Mouse (Mus musculus) lung, postnatal 14 days (tissue): ENCODE data around the gene Palld.

Experiments
- DNase-seq: peaks from one replicate; pipeline ENCODE4 v3.0.0; 2021

Palld gene

DNA sequence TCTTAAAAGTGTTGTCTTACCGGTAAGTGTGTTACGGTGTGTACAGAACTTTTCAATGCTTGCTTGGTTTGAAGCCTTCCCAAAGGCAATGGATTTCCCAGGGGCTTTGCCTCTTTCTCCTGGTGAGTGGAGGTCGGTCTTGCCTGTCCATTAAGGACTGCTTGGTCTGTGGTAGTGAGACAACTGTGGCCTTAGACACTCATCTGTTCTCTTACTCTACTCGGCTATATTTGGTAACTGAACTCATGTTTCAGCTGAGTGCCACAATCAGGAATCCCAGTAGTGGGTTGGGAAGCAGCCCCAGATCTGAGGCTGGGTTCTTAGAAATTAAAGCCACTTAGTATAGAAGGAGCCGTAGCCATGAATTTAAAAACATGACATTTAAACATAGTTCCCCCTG lies at the start of gene Palld:
Palld (minus strand) TSS at position 170 of the 400 bp plus-strand sequence.
- DNase-seq, result no peak

DNA sequence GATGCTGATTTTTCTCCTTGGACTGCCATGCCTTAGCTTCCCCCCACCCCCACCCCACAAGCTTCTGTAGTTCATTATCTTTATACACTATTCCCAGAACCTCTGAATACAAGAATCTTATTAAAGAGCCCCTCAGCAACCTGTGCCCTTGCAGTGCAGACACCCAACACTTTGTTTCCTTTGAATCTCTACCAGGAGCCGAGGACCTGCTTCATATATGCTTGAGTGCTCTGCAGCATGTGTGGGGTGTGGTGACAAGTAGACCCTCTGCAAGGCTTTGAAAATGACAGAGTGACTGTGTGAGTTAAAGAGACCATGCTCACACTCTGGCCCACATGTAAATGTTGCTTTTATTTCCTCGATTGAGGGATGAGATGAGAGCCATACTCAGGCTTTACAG lies 35.1 kb upstream of the Palld start:
- DNase-seq, result no peak

DNA sequence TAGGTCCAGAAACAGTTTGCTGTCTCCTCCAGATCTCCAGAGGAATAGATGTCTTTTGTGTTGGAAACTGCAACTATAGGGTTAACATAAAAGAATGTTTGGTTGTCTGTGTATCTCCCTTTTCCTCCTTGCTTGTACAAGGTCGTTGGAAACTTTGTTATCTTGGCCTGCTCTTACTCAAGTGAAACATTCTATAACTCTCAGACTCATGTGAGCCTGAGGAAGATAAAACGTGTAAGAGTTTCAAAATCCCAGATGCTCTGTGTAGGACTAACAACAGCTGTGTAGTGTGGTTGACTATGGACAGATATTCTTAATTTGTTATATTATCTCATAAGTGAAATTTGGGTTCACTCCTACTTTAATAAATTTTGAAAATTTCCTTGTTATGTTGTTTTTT lies 30.8 kb upstream of the Palld start:
- no peak for DNase-seq

DNA sequence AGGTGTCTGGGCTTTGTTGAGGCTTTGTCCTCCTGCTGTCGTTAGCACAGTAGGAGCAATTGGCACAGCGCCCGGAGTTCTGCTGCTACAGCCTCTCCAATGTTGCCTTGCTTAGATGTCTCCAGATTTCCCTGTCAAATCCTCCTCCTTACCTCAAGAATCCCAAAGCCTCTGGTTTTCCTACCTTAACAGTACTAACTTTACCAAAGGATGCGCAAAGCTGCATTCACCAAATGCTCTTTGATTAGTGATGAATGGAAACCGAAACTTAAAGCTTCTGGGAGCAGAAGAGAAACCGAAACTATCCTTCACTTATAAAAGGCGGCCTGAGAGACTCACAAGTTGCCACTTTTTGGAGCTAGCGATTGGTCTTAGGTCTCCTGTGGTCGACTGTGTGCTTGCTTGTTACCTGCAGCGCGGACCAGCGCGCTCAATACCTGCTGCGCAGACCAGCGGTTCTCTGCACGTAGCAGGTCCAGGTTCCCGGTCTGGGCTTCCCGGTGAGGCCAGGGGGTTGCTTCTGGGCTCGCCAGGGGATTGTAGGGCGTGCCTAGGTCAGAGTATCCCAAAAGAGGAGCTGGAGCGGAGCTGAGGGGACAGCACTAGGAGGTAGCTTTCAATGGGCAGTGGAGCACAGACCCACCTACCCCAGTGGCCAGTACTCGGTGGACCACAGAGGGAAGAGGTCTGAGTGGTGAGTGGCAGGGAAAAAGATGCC lies 25.4 kb upstream of the Palld start, which contains the start of gene Ddx60:
Ddx60 (plus strand) TSS at position 311 of the 718 bp plus-strand sequence.
- DNase-seq, result peak; percentile 74

DNA sequence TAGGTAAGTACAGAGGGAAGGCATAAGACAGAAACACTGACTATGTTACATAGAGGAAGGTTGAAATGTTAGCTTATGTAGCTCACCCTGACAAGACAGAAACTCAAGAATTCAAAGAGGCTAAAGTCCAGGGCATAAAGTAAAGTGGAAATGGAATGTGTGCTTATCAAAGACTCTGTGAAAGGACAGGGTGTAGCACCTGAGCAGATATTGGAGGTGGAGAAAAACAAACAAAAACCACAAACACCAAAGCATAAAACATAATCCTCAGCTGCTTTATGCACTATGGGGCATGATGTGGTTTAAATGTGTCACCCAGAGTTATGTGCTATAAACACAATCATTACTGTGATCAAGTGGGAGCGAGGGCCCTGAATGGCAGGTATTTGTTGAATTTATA lies 22.0 kb upstream of the Palld start:
- no peak for DNase-seq

DNA sequence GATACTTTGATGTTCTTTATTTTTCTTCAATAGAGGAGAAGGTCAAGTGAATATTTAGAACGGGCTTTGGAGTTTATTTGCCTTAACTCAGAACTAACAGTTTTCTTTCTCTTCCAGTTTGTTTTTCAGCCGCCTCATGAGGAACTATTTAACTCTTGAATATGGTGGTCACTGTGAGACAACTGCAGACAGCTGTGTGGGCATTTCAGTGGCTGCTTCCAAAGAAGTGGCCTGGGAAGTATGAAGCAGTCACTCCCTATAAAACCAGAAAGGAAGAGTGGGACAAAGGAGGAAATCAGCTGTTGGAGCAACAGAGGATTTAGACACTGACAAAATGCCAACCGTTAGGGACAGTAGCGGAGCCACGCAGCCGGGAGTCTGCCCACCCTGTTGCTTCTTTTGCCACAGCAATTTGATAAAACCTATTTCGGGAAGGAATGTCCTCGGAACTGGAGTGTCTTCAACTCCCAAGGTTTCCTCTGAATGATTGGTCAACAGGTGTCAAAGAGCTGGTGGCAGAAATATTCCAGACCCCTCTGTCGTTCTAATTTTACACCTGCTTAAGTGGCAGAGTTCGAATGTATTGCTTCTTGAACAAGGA lies 19.1 kb upstream of the Palld start:
- DNase-seq, result no peak

DNA sequence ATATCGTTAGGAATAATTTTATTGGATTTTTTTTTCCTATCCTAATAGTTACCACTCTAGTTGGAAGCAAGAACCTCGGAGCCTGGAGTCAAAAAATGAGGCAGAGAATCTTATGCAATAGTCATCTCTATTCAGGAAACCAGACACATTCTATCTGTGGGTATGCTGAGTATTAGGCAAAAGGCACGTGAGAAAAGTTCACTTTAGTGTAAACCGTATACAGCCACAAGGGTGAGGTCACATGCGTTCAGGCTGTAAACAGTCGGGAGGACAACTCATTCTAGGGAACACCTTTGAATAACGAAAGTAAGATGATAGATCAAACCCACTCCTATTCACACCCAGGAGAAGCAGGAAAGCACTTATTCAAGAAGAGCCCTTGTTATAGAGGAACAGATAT lies 17.9 kb upstream of the Palld start:
- no peak for DNase-seq

DNA sequence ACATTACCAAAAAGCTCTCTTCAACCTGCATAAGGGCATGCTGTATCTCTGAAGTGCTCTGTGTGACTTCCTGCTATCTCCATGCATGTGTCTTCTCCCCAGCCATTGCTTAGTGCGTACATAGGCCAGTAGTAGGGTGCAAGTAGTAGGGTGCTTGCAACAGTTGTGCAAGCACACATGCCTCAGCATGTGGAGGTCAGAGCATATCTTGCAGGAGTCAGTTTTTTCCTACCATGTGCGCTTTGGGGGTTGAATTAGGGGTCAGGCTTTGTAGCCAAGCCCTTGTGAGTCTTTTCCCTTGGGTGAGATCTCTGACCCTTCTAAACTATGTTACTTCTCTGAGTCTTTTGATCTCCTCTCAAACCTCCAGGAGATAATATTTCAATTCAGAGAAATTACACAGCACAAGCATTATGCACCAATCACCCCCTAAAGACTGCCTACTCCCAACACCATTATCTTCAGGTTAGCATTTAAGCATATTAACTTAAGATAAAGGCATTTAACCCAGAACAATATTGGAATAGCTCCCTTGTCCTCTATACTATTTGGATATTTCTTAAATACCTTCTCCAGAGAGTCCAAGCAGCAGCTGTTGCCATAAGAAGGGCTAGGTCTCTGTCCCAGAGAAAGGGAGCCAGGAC lies 16.8 kb upstream of the Palld start:
- no peak for DNase-seq

DNA sequence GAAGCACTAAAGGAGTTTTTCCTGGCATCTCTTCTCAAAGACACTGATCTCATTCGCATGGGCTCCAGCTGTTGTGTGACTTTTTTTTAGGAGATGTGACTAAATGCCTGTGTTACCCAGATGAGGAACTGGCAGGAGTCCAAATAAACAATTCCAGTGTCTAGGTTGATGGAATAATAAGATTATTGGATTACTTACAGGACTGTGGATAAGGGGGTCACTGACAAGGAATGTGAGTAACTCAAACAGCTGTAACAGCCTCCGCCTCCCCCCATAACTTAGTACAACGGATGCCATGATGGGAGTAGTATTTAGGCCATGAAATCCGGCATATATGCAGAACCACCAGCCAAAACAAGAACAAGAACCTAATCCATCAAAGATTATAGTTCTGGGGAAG lies 14.8 kb upstream of the Palld start:
- DNase-seq, result no peak

DNA sequence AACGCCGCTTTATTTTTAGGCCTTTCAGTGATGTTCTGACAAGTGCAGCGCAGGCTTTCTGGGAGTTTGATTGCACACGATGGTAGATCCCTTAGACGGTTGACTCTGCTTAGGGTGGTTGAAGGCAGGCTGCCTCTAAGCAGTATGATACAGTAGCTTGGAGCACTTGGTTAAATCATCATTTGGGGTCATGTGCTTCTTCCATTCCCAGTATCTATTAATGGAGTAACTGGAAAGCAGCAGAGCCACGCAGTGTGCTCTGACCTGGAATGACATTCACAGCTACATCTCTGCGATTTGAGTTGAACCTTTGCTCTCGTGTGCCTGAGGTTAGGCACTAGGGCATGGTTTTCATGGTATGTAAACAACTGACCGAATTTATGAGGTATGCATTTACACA lies 11.5 kb upstream of the Palld start:
- no peak for DNase-seq

DNA sequence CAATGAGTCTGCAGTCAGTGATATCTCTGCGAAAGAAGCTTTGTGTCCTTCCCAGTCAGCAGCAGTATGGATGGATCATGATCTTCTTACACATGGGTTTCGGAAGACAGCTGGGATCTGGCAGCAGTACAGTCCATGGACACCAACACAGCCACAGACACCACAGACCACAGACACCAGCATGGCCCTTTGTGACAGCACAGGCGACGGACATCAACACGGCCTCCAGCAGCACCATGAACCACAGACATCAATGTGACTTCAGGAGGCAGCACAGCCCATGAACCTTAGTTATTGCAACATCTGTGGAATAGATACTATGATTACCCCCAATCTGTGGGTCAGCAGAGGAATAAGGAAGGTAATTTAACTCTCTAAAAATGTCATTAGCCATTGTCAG lies 10.3 kb upstream of the Palld start:
- no peak for DNase-seq

DNA sequence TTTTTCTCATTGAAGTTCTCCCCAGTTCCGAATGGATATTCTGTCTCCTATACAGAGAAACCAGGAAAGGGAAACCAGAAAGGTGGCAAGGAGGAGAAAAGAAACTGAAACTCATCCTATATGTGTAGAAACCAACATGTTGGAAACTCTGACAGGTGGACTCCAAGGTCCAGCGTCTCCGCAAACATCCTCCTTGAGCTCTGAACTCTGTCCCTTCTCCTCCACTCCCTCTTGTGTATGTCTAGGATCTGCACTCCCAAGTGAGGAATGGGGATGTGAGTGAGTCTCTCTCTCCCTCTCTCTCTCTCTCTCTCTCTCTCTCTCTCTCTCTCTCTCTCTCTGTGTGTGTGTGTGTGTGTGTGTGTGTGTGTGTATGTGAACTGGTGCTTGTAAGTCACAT lies 6.8 kb upstream of the Palld start:
- DNase-seq, result no peak

DNA sequence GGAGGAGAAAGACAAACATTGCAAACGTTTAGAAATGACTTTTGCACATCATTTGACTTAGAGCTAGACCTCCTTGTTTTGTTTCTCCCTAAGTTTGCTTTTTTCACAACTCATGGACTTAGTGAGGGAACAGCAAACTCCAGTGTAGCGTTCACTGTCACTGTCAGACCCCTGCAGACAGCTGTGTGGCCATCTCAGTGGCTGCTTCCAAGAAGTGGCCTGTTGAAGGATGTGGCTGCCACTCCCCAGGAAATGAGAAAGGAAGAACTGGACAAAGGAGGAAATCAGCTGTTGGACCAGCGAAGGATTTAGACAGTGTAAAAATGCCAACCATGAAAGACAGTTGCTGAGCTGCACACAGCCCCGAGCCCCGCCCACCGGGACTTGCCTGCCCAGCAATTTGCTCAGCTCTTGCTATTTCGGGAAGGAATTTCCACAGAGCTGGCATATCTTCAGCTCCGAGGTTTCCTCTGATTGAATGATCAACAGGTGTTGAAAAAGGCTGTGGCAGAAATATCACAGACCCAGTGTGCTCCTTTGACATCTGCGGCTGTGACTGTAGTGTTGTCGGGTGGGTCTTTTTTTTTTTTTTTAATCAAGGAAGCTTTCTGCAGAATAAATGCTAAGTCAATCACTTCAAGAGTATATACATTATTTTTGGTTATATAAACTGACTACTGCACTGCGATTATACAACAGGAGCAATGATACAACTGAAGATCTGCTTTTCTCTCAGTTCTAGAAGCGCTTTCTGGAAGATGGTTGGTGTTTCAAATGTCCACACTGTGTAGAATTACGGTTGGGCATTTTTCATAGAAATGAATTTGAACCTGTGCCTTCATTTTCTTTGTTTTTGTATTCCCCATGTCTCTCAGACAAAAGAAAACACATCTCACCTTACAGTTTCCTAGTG lies 6.1 kb upstream of the Palld start:
- peak; percentile 36 for DNase-seq

DNA sequence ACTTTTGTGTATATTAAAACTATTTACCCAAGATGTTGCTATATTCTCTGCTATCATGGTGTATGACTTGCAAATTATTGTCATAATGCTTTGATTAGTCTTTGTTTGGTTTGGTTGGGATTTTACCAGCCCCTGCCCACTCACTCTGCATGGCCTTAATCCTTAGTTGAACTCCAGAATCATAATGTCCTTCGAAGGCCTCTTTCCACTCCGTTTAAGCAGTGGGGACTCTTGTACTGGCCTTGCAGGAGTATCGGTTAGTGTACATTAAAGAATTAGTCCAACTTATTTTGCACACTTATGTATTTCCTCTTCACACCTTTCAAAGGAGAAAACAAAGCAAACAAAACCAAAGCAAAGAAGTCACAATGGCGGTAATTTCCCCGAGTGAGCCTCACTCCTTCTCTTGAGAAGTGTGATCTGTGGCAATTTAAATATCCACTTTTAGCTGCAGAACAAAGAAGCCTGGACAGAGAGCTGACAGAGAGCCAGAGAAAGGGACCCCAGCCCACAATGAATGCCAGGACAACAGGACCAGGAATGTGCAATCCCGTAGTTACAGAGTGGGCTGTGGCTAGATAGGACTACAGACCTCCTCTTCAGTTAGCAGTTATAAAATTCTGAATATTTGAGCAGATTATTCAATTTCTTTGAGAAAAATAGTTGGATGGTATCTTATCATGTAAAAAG lies 1.3 kb downstream of the Palld start:
- no peak for DNase-seq

DNA sequence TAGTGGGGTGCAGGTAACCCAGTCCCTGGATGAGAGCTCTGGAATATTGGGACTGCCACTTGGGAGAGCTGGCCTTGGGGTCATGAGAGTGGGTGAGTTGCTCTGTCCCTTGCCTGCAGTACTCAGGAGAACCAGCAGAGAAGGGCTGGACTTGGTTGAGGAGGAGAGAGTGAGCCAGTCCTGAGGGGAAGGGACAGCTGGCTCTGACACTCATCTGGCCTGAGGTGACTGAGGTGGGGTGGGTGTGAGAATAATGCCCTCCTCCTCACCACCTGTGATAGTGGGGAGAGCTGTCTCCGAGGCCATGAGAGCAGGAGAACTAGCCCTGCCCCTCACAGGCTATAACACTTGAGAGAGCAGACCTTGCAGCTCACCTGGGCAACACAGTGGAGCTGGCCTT lies 5.1 kb downstream of the Palld start:
- DNase-seq, result no peak

DNA sequence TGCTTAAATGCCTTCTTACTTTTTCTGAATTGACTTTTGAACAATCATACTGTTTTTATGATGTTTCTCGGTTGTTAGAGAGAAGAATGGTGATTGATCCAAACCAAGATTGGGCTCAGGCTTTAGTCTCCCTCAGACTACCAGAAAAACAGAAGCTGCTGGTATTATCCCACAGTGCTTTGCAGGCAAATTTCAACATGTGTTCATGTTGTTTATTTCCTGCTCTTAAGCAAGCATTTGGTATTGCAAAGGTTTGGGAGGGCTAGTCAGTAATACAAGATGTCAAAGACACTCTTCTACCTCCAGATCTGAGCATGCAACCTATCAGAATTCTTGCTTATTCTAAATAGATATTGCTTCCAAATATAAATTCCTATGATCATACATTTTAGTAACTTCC lies 5.7 kb downstream of the Palld start:
- DNase-seq, result no peak

DNA sequence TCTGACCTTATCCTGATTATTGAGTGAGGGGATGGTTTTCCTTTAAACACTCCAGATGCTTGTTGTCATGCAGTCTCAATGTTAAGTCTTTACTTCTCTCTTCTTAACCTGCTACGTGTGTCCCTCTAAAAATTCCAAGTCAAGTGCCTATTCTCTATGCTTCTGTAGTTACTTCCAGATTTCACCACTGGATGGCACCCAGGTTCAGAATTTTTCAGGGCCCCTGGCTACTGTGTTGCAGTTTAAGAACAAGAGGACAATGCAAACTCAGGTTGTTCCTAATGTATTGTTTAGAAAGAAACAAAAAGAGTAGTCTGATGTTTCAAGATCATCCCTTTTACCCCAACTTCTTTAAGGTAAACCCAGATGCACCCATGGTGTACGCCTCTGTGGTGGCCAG lies 8.4 kb downstream of the Palld start:
- peak; percentile 70 for DNase-seq

DNA sequence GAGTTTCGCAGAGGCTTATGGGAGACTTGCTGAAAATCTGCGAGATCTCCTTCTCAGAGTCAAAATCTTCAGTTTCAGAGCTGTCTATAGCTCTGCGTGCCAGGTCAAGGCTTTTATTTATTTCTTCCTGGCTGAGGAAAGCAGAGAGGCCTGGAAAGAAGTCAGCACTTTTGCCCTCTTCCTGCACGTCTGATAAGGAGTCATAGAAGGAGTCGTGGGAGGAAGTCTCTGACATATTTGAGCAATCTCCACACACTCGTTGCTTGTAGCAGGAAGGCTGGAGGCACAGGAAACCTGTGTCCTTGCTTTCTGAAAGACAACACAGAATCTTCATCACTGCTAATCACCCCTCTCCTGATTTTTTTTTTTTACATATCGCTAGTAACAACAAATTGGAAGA lies 24.9 kb downstream of the Palld start:
- no peak for DNase-seq

DNA sequence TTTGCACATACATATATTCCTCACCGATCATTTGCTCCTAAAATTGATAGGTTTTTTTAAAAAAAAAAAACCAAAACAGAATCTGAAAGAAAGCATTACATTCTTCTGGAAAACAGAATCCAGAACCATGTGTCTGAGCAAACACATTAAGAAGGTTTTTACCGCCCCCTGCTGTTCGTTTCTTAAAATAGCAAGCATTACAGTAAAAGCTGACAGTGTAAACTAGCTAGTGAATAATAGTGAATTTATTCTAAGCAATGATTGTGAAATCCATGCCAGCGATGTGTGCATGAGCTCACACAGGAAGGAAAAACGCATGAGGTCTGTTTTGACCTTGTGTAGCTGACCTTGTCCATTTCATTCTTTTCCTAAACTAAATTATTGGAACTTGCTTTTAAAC lies 27.2 kb downstream of the Palld start:
- DNase-seq, result peak; percentile 75

DNA sequence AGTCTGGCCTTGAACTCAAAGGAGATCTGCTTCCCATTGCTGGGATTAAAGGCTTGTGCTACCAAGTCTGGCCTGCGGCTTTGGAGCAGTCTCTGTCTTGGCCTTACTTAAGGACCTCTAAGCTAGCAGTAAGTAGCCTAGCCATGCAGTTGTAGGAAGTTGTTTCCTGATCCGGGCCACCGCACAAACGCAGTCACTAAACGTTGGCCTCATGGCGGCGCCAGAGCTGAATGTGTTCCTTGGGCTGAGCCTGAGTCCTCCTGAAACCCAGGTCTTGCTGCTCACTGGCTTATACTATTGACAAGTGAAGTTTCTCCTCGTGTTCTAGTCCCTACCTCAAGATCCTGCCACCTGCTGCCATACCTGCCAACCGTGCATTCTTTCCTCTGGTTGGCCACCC lies 28.5 kb downstream of the Palld start:
- DNase-seq, result no peak

DNA sequence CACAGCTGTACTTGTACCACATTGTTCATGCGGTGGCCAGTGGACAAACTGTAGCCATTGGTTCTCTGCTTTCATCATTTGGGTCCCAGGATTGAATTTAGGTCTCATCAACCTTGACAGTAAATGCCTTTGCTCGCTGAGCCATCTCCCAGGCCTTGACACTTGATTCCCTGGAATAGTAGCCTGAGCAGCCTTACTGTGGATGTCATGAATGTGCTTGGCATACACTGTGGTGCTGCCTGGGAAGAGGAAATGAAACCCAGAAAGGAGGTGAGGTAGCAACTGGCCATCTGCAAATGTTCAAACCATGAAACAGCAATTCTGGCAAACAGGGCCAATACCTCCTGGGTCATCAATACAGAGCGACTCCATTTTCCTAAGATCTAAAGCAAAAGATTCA lies 34.0 kb downstream of the Palld start:
- DNase-seq, result no peak

DNA sequence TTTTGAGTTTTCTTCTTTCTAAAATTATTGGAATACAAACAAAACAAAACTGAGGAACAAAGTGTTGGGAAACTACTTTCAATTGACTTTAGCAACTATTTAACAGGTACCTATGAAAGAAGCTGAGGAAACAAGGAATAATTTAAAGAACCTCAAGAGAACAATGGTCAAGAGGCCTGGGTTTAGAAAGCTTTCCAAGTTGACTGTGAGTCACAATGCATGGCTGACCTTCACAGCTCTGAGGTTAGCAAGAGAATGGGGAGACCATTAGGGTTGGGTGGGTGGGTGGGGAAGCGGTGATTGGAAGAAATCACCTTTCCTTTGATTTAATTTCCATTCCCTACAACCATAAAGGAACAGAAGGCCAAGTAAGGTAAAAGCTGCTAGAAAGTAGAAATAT lies 35.6 kb downstream of the Palld start:
- DNase-seq, result no peak

DNA sequence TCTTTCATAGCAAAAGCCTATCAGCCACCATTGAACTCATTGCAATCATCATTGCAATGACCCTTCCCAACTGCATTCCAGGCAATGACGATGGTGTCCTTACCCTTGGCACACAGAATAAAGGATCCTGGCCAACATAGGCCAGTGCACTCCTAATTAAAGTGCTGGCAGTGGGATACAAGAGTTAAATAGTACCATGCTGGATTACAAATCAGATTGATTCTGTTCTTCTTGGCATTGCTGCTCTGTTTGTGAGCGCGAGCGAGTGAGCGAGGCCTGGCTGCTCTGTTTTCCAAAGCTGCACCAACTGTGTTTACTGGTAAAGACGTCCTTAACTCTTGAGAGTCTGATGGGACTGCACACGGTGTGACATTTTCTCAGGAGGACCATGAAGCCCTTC lies 37.1 kb downstream of the Palld start:
- no peak for DNase-seq
